Mouse (Mus musculus) granulocyte monocyte progenitor cell, adult 5-6 weeks (primary cell): ENCODE data around the gene Sumo2. TPM values are rescaled to one million over a fixed set of nuclear protein-coding genes. Genes with fewer than 3 reads are reported as not detected.
"Not testable (repeated sequence)": the region's sequence is repeated elsewhere in the genome, so short reads cannot be mapped to it uniquely, and the experiment has no call there.

Experiments
- ATAC-seq: replicated peaks from 2 replicates; pipeline ENCODE4 v1.8.0; 2016; ENCODE audit warnings: mild to moderate bottlenecking, moderate TSS enrichment, inconsistent platforms; ENCODE audit not compliant: poor library complexity, severe bottlenecking
- total RNA-seq, 2 experiments: library from RNA; stranded (forward) in 1 of 2; stranded (reverse) in 1 of 2; fragments of 200-712, 200-1000 nt in 1 of 2; fragments of >200 nt in 1 of 2; fragmentation: Nextera tagmentation in 1 of 2; gene quantifications; 2 replicates each; pipeline ENCODE4 v1.2.3; 2014 to 2017

Gene Sumo2
- total RNA-seq, 2 experiments from 2014 or later, result 590 to 644 TPM

DNA sequence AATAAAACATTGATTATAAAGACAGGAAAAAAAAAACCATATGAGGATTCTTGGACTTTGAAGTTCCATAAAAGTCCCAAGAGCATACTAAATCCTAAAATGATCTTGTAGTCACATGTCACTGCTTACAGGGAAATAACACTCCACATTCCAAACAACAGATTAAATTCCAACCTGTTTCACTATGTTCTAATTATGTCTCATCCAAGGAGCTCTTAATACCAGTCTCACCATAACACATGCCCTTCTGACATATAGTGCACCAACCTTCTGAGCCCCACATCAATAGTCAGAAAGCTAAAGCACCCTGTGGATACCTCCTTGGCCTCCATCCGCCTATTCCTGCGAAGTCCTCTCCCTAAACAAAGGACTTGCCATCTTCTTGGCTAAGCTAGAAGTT is 15.9 kb downstream of the Sumo2 start:
- no peak for ATAC-seq

DNA sequence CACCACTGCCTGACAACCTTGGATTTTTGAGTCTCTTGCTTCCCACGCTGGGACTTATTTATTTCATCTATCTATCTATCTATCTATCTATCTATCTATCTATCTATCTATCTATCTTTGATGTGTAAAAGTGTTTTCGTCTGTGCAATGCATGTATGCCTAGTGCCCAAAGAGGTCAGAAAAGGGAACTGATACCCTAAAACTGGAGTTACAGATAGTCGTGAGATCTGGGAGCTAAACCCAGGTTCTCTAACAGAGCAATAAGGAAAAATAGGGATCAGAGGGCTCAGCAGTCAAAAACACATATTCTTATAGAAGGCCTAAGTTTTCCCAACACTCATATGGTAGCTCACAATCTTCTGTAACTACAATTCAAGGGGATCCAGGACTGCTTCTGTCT is 16.5 kb downstream of the Sumo2 start:
- no peak for ATAC-seq

DNA sequence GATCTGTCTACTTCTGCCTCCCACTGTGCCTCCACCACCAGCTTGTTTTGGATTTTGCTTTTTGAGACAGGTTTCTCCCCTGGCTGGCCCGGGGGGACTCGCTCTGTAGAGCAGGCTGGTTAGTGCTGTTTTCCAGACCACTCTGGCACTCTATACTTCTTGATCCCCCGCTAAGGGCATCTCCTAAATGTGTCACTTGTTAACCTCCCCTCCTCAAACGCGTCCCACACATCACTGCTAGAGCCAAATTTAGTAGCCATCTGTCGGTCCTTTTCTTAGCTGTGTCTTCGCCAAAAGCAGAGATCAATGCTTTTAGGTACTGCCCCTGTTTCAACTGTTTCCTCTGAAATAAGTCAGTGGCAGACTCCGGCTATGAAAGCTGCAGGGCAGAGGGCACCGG is 17.4 kb downstream of the Sumo2 start:
- ATAC-seq, result no peak

DNA sequence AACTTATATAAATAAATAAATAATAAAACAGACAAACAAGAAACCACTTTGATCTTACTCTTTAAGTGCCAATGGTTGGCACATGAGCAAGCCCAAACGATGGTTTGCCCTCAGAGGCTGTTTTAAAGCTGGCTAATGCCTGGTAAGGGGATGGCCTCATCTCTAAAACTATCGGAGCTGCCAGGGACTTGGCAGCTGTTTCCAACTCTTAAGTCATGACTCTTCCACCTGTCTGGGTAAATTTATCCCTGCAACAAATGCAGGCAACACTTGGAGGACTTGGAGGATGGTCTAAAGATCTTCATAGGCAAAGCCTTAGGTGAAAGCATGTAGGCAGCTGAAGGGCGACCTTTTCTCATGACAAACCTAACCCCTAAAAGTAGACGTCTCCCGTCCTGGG is 19.1 kb downstream of the Sumo2 start:
- no peak for ATAC-seq

DNA sequence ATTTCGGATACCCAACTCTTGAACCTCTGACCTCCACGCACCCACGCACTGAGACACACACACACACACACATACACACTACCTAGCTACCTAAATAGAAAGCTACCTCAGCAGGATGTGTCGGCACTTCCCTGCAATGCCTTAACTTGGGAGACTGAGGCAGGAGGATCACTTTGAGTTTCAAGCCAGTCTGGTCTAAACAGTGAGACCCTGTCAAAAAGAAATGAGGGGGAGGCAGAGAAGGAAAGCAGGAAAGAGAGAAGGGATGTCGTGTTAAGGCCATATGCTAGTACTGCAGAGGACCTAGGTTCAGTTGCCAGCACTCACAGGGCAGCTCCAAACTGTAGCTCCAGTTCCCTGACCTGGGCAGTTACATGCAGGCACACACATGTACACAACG is 21.1 kb downstream of the Sumo2 start:
- ATAC-seq, result no peak

DNA sequence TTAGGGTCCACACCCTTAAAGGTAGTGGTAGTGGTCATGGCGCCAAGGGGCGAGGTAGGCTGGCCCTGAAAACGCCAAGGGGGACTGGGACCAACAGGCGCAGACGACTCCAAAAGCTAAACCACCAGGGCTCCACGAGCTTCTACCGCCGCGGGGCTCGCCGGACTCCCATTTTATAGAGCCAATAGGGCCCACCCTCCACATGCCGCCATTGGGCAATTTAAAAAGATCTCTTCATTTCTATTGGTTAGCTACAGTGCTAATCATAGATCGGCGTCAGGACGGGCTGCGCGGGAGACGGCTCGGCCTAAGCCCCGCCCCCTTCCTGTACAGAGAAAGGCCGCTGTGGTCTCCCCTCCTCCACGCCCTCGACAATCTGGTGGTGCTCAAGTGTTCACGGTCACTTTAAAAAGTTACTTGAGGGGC is 21.8 kb downstream of the Sumo2 start, which contains the start of gene Jpt1:
TSS of gene Jpt1 (minus strand) at position 150 of the 426 bp plus-strand sequence.
- peak; percentile 82 for ATAC-seq

DNA sequence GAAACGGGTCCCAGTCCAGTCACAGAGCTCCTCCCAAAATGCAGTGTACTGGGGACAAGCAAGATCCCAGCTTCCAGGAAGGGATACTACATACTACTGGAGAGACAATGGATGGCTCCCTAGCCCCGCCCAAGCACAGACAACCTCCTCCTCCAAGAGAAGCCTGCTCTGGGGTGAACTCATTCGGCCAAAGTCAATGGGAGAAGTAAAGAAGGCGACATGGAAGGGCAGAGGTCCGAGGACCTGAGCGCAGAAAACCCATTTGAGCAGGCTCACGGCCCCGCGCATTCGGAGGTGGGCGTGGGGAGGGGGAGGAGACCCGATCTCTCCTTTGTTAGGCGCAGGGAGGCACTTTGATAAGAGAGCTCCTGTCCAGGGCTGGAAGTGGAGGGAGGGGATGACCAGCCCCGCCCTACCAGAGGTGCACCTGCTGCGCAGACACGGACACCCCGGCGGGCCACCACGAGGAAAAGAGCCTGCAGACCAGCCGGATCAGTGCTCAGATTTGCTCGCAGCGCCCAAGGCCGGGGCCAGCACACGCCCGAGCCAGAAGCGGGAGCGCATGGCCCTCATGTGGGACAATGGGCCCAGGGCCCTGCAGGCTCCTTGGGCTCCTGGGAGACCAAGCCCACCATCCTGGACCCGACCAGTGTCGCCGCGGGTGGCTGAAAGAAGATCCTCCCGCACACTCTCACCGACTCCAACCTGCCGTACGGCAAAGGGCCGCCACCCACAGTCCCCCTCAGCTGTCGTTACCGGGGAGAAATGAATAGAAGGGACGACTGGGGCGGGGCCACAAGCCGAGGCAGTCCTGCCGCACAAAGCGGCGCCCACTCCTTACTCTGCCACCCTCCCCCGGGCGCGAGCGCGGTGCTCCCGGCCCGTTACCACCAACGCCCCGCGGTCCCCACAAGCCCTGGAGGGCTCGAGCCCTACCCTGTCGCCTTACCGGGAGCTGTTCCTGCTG is 22.5 kb downstream of the Sumo2 start:
- peak; percentile 10 for ATAC-seq

DNA sequence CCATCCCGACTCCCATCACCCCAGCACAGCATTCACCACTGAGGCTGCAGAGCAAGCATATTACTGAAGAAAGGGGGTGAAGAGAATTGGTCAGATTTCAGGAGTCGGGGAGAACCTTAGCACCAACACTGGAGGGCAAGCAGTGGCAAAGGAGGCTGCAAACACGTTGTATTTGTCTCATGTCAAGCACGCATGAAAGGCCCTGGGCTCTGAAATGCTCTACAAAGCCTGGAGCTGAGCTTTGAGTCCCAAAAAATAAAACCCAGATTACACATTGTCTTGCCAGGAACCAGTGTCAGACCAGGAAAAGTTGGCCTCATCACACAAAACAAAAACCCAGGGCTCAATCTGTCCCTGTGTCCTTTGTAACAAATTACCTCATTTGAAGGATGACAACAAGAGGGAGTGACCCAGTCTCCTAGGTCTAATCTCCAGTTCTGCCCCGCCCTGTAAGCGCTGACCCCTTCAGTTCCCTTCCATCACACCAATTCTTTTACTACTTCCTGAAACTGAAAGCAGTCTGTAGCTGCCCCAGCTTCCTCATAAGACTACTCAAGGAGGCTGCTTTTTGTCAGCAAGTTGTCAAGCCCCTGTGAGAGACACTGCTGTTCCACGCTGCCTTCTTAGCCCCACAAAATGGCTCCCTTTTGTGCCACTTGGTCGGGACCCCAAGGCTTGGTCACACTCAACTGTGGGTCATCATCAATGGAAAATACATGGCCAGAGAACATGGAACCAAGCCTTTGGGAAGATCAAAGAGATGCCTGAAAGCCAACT is 23.5 kb downstream of the Sumo2 start:
- ATAC-seq, result peak; percentile 56

DNA sequence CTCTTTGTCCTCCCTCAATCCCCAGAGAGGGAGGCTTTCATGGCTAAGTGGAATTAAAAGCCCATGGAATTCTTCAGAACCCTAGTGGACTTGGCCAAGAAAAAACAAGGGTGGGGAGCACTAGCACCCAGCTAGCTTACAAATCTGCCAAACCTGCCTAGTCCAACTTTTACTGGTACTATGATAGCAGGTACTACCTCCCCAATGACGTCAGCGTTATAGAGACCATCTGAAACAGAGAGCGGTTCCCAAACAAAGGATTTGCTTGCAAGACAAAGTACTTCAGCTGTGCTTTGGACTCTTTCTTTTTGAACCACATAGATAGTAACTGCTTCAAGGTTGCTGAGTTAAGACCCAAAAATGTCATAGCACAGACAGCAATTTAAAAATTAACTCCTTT is 24.1 kb downstream of the Sumo2 start:
- ATAC-seq, result no peak

DNA sequence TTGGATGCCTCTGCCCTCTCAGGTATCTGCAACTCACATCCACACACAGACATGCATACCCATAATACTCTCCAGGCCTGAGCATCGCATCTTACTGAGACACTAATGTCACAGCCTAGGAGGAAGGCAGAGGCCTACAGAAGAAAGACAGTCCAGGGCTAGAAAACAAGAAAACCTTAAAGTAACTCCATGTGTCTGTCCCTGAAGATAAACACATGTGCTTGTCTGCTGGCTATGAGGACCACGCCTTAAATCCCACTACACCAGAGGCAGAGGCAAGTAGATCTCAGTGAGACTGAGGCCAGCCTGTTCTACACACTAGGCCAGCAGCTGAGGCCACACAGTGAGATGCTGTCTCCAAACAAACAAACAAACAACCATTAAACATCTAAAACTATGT is 25.0 kb downstream of the Sumo2 start:
- ATAC-seq, result no peak

DNA sequence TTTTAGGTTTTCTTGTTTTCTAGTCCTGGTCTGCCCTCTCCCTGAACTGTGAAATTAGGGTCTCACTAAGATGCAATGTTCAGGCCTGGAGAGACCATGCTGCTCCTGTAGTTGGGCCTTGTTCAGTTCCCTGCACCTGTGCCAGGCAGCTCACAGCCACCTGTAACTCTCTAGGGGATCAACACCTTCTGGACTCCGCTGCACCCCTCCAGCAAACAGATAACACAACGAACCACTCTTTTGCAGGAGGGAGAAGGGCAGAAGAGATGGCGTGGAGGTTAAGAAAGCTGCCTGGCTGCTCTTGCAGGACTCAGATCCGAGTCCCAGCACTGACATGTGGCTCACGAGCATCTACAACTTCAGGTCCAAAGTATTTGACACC is 25.6 kb downstream of the Sumo2 start:
- ATAC-seq, result no peak

DNA sequence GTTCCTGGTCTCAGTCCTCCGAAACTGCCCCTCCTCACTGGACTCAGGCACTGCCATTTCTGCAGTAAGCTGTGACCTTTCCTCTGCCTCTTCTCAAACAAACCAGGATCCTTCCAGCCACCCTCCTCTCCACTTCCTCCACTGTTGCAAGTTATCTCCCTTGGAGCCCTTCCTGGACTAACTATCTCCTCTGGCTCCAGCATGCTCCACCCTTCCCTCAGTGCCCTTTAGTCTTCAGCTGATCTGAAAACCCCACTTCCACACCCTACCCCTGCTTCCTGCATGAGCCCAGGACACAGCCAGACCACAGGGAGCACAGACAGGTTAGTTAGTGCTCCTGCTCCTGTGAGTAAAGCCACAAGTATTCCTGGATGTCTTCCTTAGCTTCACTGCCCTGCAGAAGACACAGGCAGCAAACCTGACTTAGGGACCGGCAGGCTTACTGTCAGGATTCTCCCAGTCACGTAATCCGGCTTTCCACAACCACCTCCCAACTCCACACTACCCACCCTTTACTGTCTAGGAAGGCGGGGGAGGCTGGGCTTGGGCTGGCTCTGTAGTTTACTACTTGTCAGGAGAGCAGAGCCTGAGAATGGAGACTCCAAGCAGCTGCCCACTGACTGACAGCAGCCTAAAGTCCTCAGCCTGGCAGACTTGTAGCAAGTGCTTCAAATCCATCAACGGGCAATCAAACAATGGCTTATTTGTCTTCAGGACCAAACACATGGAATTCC is 26.1 kb downstream of the Sumo2 start:
- ATAC-seq, result no peak

DNA sequence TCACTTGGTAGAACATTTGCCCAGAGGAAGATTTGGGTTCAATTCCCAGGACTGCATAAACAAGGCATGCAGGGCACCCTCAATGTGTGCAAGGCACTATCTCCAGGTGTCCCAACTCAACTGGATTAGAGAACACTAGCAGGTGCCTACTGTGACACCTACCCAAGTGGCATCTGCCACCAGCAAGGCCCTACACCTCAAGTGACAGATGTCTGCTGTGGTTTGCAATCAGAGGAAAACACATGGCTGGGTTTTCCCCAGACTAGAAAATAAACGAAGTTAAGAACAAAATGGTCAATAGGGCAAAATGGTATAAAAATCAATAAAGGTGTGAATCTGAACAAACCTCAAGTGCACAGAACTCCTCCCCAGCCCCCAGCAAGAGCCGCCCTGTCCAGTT is 28.0 kb downstream of the Sumo2 start:
- no peak for ATAC-seq

DNA sequence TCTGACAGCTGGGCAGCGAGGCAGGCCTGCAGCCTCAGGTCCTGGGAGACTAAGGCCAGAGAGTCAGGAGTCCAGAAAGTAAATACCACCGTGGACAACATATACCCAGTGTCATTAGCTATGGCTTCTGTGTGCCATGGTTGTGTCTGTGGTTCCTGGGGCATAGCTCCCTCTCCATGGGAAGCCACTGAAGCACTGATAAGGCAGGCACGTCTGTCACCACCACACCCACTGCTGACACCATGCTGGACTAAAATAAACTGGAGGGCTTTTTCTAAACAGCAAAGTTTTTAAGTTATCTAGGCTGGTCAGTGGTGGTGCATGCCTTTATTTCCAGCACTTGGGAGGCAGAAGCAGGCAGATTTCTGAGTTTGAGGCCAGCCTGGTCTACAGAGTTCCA is 29.5 kb downstream of the Sumo2 start:
- no peak for ATAC-seq

DNA sequence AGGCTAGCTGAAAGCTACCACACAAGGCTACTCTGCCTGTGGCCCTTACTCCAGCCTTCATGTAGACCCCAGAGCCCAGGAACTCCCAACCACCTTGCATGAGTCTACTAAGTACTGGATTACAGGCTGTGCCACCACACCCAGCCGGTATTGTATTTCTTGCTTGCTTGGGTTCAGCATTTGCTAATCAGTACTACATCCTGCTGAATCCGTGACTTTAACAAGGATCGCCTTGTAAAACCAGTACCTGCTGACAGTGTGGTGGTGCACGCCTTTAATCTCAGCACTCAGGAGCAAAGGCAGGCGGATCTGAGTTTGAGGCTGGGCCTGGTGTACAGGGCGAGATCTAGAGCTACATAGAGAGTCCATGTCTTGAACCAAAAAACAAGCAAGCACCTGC is 33.4 kb downstream of the Sumo2 start:
- ATAC-seq, result no peak

DNA sequence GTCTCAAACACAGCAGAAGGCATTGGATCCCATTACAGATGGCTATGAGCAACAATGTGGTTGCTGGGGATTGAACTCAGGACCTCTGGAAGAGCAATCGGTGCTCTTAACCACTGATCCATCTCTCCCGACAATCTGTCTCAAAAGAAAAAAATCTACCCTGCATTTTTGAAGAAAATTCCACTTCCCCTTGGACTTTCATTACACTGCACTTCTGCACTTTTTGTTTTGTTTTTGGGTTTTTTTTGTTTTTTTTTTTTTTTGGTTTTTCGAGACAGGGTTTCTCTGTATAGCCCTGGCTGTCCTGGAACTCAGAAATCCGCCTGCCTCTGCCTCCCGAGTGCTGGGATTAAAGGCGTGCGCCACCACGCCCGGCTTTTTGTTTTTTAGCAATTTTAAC is 39.5 kb downstream of the Sumo2 start:
- not testable (repeated sequence) for ATAC-seq

DNA sequence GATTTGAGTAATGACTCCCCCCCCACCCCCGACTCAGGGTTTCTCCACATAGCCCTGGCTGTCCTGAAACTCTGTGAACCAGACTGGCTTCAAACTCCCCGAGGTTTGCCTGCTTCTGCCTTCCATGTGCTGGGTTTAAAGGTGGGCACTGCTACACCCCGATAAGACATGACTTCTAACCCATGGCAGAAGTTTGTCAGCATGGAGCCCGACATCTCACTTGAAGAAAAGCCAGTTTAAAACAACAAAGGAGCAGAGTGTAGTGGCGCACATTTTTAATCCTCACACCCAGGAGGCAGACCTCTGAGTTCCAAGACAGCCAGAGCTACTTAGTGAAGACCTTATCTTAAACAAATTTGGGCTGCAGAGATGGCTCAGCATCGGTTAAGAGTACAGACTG is 43.7 kb downstream of the Sumo2 start:
- ATAC-seq, result no peak

DNA sequence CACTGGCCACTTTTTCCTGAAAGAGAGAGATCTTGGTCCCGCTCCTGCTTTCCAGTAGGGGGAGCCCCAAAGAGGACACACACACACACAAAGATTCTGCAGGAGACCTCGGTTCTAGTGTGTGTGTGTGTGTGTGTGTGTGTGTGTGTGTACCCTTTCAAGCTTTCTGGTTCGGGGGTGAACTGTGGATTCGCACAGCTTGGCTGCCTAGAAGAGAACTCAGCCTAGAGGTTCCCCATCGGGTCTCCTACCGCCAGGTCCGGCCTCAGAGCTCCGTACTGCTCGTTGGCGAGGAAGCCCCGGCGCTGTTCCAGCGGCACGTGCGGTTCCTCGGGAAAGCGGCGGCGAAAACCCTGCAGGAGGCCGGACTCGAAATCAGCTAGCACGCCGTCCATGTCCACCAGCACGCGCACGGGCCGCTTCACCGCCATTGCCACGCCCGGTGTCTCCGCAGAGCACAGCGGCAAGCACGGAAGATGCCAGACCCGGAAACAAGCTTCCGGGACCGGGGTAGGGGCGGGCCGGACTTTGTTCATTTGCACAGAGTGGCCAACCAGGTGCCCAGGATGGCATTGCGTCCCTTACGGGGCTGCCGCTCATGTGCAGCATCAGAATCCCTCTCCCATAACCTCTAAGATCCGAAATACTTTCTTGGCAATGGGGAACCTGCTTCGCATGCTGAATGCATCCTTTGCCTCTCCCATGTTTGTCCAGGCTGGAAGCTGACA is 44.6 kb downstream of the Sumo2 start, which contains the start of gene Nt5c:
TSS of gene Nt5c (minus strand) at position 507 of the 728 bp plus-strand sequence.
- ATAC-seq, result peak; percentile 97

DNA sequence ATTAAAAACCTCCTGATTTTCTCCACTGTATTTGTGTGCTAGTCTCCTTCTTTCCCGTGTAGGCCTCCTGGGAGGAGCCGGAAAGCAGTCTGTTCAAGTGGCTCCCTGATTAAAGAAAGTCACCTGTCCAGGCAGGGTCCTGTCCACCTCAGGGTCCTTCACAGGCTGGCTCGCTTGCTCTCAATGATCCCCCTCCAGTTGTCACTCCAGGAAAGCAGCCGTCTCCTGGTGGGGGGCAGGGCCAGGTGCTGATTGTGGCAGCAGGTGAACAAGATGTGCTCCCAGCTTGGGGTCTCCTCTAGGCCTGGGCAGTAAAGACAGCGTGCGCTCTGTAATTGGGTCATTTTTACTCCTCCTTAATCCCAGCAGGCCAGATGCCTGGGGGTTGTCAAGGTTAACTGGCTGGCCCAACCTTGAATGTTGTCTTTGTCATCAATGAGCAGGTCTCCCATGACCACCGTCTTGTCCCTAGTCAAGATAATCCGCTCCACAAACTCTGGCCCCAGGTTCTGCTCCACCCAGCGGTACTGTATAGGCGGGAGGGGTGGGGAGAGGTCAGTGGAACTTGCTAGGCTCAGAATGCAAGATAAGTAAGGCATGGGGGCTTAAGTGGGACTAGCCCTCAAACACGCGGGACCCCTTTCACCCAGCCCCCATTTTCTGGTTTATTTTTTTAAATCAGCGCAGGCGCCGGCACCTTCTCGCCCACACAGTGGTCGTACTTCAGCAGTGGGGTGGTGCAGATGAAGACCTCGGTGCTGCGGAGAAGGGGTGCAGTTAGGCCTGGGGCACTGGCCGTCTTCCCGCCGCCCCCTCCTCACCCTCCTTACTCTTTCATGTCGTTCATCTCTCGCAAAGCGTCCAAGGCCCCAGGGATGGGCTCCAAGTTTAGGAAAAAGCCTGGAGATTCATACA is 45.4 kb downstream of the Sumo2 start:
- 0 out of 2 replicates have a peak, but pooled peaks have one; percentile 10 for ATAC-seq
